Mouse (Mus musculus) bone marrow, adult 2 months (tissue): ENCODE measurements around the gene Aldh16a1.

ENCODE experiments used
- CTCF ChIP-seq: fragments of 200-500 bp; IDR thresholded peaks from 2 replicates; pipeline ENCODE4 v1.5.1; 2011; ENCODE audit warnings: low read length, control low read depth; ENCODE audit not compliant: control insufficient read depth, insufficient read depth
- POLR2A ChIP-seq: fragments of 200-500 bp; IDR thresholded peaks from 2 replicates; pipeline ENCODE4 v1.6.1; 2011; ENCODE audit warnings: low read depth, mild to moderate bottlenecking, control low read depth, low read length, borderline replicate concordance; ENCODE audit not compliant: control insufficient read depth

- TF ChIP-seq CTCF = no peak
- TF ChIP-seq POLR2A = no peak
These were observed 25.1 kb downstream of the Aldh16a1 start for GRCm38 (mm10) chr7:45129318-45129717.
